Mouse (Mus musculus) liver, postnatal 0 days (tissue): ENCODE data around the gene Tnip2. TPM values are rescaled to one million over a fixed set of nuclear protein-coding genes. Genes with fewer than 3 reads are reported as not detected.

Source experiments
- ATAC-seq: fragments of 200-750 bp; cut with Nextera tagmentation; 2 replicates; pipeline ENCODE4 v1.8.0; 2017; ENCODE audit warnings: mild to moderate bottlenecking, moderate library complexity
- DNase-seq: peaks from one replicate; pipeline ENCODE4 v3.0.0-alpha.2; 2016
- H3K27ac ChIP-seq: fragments of 300-500 bp; sonication (generic); 2 replicates; pipeline ENCODE4 v1.5.1; 2014; ENCODE audit warnings: antibody characterized with exemption, moderate library complexity, mild to moderate bottlenecking, low read depth
- H3K27me3 ChIP-seq: fragments of 300-500 bp; sonication (generic); 2 replicates; pipeline ENCODE4 v1.6.1; 2014; ENCODE audit warnings: low read length, control low read depth, mixed read lengths; ENCODE audit not compliant: insufficient read depth
- H3K36me3 ChIP-seq: fragments of 300-500 bp; sonication (generic); replicated peaks from 2 replicates; pipeline ENCODE4 v1.6.1; 2014; ENCODE audit warnings: mild to moderate bottlenecking, control low read depth, low read length, moderate library complexity, mixed read lengths; ENCODE audit not compliant: insufficient read depth
- H3K4me1 ChIP-seq: fragments of 300-500 bp; sonication (generic); 2 replicates; pipeline ENCODE4 v1.6.1; 2014; ENCODE audit warnings: antibody characterized with exemption, mild to moderate bottlenecking, control low read depth; ENCODE audit not compliant: insufficient read depth
- H3K4me2 ChIP-seq: fragments of 300-500 bp; sonication (generic); 2 replicates; pipeline ENCODE4 v1.6.1; 2014; ENCODE audit warnings: low read depth, mild to moderate bottlenecking, low read length, moderate library complexity, mixed read lengths
- H3K4me3 ChIP-seq: fragments of 300-500 bp; sonication (generic); 2 replicates; pipeline ENCODE4 v1.5.1; 2014; ENCODE audit warnings: low read depth, low read length
- H3K9ac ChIP-seq: fragments of 300-500 bp; sonication (generic); replicated peaks from 2 replicates; pipeline ENCODE4 v1.6.1; 2014; ENCODE audit warnings: mild to moderate bottlenecking, moderate library complexity
- H3K9me3 ChIP-seq: fragments of 300-500 bp; sonication (generic); 2 replicates; pipeline ENCODE4 v1.6.1; 2016; ENCODE audit warnings: mild to moderate bottlenecking, control low read depth, low read length, mixed read lengths
- CTCF ChIP-seq: sonication (generic); IDR thresholded peaks from 2 replicates; pipeline ENCODE4 v1.5.1; 2016; ENCODE audit warnings: antibody characterized with exemption, low read depth
- EP300 ChIP-seq: IDR thresholded peaks from 2 replicates; pipeline ENCODE4 v1.6.1; 2016; ENCODE audit warnings: antibody characterized with exemption, low read depth, mild to moderate bottlenecking
- WGBS: fragments of 180-500 bp; shearing (Covaris S2); extraction: QIAGEN DNeasy Blood & Tissue Kit; methylation state at CpG from one replicate; pipeline ENCODE4 v1.1.7; 2014; ENCODE audit not compliant: insufficient replicate concordance; 5-methylcytosine and 5-hydroxymethylcytosine counted together
- polyA plus RNA-seq: library from polyadenylated mRNA; unstranded; fragments of >200 nt; fragmentation: Nextera tagmentation; extraction: Ambion mirVana; gene quantifications from 2 replicates; pipeline ENCODE4 v1.2.1, GENCODE M21; 2015

Tnip2 gene
- polyA plus RNA-seq, 1 experiment from 2014 or later = 5.3 TPM

DNA sequence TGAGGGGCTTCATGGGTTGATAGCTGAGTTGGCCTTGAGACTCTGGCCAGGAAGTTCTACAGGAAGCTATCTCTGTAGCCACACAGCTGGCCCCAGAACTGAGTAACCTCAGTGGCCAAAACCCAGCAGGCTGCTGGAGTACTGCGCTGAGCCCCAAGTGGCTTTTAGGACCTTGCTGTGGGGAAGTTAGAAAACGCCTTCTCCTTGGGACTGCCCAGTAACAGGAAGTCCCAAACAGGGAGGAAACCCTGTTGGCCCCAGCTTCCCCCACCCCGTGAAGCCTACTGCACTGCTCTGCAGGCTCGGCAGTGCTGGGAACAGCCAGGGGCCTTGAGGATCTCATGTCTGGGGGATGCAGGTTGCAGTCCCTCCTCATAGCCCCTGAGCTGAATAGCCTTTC lies 29.3 kb upstream of the Tnip2 start:
- no peaks in the 10 kb centered on the region for H3K9me3 ChIP-seq
- peak overlapping the region; percentile 44 for H3K4me3 ChIP-seq
- H3K4me2 ChIP-seq = peak overlapping the region; percentile 63
- TF ChIP-seq CTCF = no peak
- no peak for TF ChIP-seq EP300
- 20% methylated on average over 4 of the region's 4 CpGs for WGBS
- no peak overlapping the region; the same call in 1 of the 2 replicates for H3K9ac ChIP-seq
- H3K36me3 ChIP-seq = no peaks in the 10 kb centered on the region; the same call in 1 of the 2 replicates
- H3K27ac ChIP-seq = peak overlapping the region; percentile 78
- ATAC-seq = peak; percentile 58
- peak; percentile 54 for DNase-seq
- no peaks in the 10 kb centered on the region for H3K27me3 ChIP-seq
- H3K4me1 ChIP-seq = peaks cover 10% of the 10 kb centered on the region

- Histone ChIP-seq H3K36me3 (no peaks in the 10 kb centered on the region; the same call in 1 of the 2 replicates), H3K9me3 (no peaks in the 10 kb centered on the region), H3K4me3 (no peak overlapping the region), H3K27me3 (no peaks in the 10 kb centered on the region), H3K9ac (no peak overlapping the region), H3K27ac (peak overlapping the region; percentile 78), H3K4me2 (no peak overlapping the region), H3K4me1 (peaks cover 13% of the 10 kb centered on the region)
- DNase-seq (no peak), ATAC-seq (no peak)
- no peak for TF ChIP-seq EP300
- TF ChIP-seq CTCF = no peak
- WGBS = 67% methylated on average over 1 of the region's 1 CpGs
Observed at GRCm38 (mm10) chr5:34542166-34542565, 28.4 kb upstream of the Tnip2 start.

GRCm38 (mm10) chr5:34539121-34539520 lies 25.3 kb upstream of the Tnip2 start:
- Histone ChIP-seq H3K9me3 (no peaks in the 10 kb centered on the region), H3K4me3 (no peak overlapping the region), H3K27me3 (no peaks in the 10 kb centered on the region), H3K4me1 (peaks cover 16% of the 10 kb centered on the region), H3K36me3 (no peaks in the 10 kb centered on the region), H3K9ac (no peak overlapping the region), H3K27ac (no peak overlapping the region), H3K4me2 (no peak overlapping the region)
- TF ChIP-seq EP300 (no peak), CTCF (no peak)
- no peak for DNase-seq
- 61% methylated on average over 2 of the region's 2 CpGs for WGBS
- ATAC-seq = no peak

- ATAC-seq = no peak
Observed at GRCm38 (mm10) chr5:34538527-34538926, 24.7 kb upstream of the Tnip2 start.

GRCm38 (mm10) chr5:34538079-34538478 lies 24.3 kb upstream of the Tnip2 start:
- Histone ChIP-seq H3K9ac (no peak overlapping the region), H3K27ac (0 out of 2 replicates have a peak overlapping the region, but pooled peaks have one; percentile 44), H3K4me1 (peaks cover 23% of the 10 kb centered on the region), H3K4me3 (no peak overlapping the region), H3K36me3 (no peaks in the 10 kb centered on the region), H3K27me3 (no peaks in the 10 kb centered on the region), H3K4me2 (no peak overlapping the region), H3K9me3 (no peaks in the 10 kb centered on the region)
- TF ChIP-seq CTCF = no peak
- no peak for TF ChIP-seq EP300
- ATAC-seq (no peak), DNase-seq (no peak)
- WGBS = 53% methylated on average over 7 of the region's 7 CpGs

More at GRCm38 (mm10) chr5:34538527-34538926, 24.7 kb upstream of the Tnip2 start:
- Histone ChIP-seq H3K36me3 (no peaks in the 10 kb centered on the region), H3K27ac (0 out of 2 replicates have a peak overlapping the region, but pooled peaks have one; percentile 44), H3K9ac (no peak overlapping the region), H3K9me3 (no peaks in the 10 kb centered on the region), H3K4me3 (no peak overlapping the region), H3K27me3 (no peaks in the 10 kb centered on the region), H3K4me2 (no peak overlapping the region), H3K4me1 (peaks cover 19% of the 10 kb centered on the region)
- DNase-seq = no peak
- WGBS = 29% methylated on average over 5 of the region's 5 CpGs
- peak; percentile 58 for TF ChIP-seq CTCF
- TF ChIP-seq EP300 = no peak

- H3K36me3 ChIP-seq = no peaks in the 10 kb centered on the region
- peaks cover 42% of the 10 kb centered on the region for H3K4me1 ChIP-seq
- DNase-seq (no peak), ATAC-seq (no peak)
- no peak overlapping the region for H3K9ac ChIP-seq
- H3K9me3 ChIP-seq = no peaks in the 10 kb centered on the region
- no peak overlapping the region for H3K4me2 ChIP-seq
- WGBS = 79% methylated on average over 7 of the region's 7 CpGs
- TF ChIP-seq CTCF (no peak), EP300 (no peak)
- H3K27ac ChIP-seq = no peak overlapping the region
- no peaks in the 10 kb centered on the region for H3K27me3 ChIP-seq
- no peak overlapping the region for H3K4me3 ChIP-seq
Observed at GRCm38 (mm10) chr5:34535831-34536230, 22.0 kb upstream of the Tnip2 start.
